Mouse (Mus musculus) skeletal muscle tissue, adult 2 months (tissue): ENCODE measurements at regions not wholly inside any gene's neighbourhood (a gene's known extent, or its start where the extent isn't known, plus 50 kb on each side); places are given as distances from the start of the nearest gene placed in this dataset.

Experiments used
- DNase-seq: peaks from one replicate; pipeline ENCODE4 v3.0.0-alpha.2; 2012; ENCODE audit warnings: low read depth, low spot score

DNA sequence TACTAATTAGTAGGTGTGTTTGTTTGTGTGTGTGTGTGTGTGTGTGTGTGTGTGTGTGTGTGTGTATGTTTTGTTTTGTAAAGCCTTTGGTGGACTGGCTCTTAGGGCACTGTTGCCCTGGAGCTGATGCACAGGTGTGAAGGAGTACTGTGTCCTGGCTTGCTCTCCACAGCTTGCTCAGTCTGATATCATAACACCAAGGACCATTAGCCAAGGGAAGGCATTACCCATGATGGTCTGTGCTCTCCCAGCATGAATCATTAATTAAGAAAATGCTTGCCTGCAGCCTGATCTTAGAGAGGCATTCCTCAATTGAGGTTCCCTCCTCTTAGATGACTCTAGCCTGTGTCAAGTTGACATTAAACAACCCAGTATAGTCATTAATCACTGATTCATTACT lies 54.7 kb downstream of the Spry2 start:
- no peak for DNase-seq

DNA sequence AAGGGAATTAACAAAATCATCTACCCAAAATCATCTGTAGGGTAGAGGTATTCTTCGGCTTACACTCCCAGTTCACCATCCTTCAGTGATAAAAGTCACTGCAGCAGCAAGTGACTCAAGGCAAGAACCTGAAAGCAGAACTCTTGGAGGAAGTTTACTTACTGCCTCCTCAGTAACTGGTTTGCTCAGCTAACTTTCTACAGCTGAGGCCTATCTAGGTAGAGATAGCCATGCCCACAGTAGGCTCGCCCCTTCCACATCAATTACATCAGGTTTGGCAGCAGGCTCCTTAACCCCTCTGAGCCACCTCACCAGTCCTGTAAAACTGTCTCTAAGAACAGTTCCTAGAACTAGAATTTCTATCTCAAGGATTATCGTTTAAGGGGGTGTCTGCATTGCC lies 59.1 kb downstream of the Spry2 start:
- DNase-seq: no peak

DNA sequence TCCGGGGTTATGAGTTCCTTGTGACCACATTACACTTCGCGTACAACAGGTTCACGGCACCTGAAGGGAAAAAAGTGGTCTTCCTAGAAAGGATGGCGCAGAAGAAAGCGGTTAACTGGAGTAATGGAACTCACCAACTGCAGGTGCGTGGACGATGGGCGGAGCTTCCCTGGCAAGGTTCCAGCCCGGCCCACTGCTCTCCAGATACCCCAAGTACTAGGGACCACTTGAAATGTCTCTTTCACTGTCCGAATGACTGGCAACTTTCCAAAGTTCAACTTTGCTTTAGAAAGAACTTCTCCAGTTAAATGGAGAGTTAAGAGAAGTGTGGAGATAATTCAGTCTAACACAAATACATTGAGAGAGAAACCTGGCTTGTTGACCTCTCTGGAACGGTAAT lies 65.9 kb downstream of the Spry2 start:
- no peak for DNase-seq

DNA sequence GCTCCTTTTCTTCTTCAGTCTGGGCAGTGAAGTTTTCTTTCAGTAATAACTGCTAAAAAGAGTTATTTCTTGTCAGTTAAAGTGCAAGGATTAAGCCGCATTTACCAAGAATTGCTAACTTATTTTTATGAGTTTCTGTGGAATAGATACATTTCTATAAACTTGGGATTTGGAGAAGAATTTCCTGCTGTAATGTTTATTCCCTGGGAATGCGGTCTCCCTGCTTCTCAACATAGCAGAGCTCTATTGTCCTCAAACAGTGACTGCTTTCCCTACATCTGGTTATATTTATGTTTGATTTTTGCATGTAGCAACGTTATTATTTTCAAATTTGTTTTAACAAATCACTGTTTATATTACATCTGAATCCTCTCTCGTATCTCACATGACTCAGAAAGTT lies 66.3 kb downstream of the Spry2 start:
- DNase-seq: no peak

- DNase-seq: no peak
Measured at GRCm38 (mm10) chr14:105823129-105823528, 73.5 kb downstream of the Spry2 start.

GRCm38 (mm10) chr14:105822653-105823052 lies 74.0 kb downstream of the Spry2 start:
- DNase-seq: no peak

GRCm38 (mm10) chr14:105819534-105819933 lies 77.1 kb downstream of the Spry2 start:
- DNase-seq: no peak

- DNase-seq: no peak
Measured at GRCm38 (mm10) chr14:105818841-105819240, 77.8 kb downstream of the Spry2 start.

DNA sequence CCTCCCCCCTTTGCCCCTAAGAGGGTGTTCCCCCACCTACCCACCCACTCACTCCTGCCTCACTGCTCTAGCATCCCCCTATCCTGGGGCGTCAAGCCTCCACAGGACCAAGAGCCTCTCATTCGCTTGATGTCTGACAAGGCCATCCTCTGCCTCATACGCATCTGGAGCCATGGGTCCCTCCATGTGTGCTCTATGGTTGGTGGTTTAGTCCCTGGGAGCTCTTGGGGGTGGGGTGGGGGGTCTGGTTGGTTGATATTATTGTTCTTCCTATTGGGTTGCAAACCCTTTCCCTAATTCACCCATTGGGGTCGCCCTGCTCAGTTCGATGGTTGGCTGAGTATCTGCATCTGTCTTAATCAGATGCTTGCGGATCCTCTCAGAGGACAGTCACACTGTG lies 79.1 kb downstream of the Spry2 start:
- DNase-seq: no peak

DNA sequence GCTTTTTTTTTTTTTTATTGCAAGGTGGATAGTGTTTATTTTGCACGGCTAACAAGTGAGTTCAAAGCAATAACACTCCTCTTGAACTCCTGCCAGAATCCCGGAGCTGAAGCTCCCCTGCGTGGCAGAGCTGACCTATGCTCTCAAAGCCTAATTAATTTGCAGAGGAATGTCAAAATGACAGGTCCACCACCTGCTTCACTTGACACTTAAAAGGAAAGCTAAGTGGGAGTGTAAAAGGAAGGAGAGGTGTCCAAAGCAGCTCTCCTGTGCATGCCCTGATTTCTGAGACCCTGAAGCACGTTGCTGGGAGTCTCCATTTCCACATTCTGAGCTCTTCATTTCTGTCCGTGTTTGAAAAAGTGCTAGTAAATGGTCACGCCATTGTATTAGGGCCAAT lies 80.8 kb downstream of the Spry2 start:
- DNase-seq: no peak

- DNase-seq: no peak
Measured at GRCm38 (mm10) chr14:105815281-105815680, 81.3 kb downstream of the Spry2 start.

DNA sequence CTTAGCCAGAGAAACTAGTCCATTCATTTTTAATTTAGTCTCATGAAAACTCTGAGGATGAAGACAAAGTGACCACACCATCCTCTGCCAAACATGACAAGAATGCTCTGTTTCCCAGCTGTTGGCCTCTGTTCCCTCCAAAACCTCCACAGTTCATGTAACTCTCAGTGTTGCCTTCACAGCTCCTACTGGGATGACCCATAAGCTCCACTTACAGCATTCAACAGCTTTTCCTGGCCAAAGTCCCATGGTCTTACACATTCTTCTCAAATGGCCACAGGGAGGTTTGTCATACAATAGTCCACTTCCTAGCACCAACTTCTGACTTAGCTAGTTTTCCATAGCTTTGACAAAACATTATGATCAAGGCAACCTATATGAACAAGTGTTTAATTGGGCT lies 83.0 kb downstream of the Spry2 start:
- no peak for DNase-seq

- no peak for DNase-seq
Measured at GRCm38 (mm10) chr14:105813097-105813496, 83.5 kb downstream of the Spry2 start.

GRCm38 (mm10) chr14:105805762-105806161 lies 90.9 kb downstream of the Spry2 start:
- no peak for DNase-seq

GRCm38 (mm10) chr14:105805362-105805761 lies 91.3 kb downstream of the Spry2 start:
- no peak for DNase-seq

DNA sequence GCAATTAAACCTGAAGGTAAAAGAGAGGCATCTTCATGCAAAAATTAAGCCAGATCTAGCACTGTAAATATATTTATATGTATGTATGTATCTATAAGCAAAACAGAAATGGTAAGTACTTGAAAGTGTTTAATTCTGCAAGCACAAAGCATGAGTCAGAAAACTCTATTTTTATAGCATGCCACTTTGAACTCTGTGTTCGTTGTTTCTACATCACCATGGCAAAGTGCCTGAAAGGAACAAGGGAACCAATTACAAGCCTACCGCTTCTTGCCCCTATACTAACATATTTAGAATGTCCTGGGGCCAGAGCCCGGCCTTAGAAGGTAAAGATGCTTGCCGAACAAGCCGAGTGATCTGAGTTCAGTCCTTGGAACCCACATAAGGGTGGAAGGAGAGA lies 91.9 kb downstream of the Spry2 start:
- no peak for DNase-seq

GRCm38 (mm10) chr14:105803281-105803680 lies 93.3 kb downstream of the Spry2 start:
- no peak for DNase-seq

DNA sequence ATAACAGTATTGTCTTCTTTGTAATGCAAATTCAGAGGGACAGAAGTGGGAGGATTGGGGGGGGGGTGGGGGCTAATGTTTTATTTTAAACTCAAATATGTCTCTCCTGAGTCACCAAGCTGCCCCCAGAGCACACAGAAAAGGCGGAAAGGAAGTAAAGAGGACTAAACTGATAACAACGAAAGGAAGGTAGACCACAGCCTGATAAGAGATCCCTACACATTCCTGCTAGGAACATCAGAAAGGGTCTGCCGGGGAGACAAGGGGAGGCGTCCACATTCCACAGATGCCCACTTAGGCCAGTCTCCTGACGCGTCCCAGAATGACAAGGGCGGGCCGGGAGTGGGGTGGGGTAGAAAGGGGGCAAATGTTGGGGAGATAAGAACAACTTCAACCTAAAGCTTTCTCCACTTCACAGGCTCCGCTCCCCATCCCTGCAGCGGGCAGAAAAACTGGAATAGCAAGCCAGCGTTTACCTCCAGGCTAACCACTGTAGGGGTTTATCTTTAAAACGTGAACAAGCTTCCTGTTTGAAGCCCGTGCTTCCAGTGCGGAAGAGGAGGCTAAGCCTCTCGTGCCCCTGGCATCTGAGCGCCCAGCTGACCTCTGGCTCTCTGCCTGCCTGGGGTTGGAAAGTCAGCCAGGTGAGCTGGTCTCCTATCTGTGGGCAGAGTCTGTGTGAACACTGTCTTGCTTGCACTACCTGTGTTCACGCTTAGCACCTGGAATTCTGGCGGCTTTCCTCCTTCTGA lies 93.9 kb downstream of the Spry2 start:
- DNase-seq: no peak

GRCm38 (mm10) chr14:105800142-105800925 lies 96.3 kb downstream of the Spry2 start:
- DNase-seq: no peak

DNA sequence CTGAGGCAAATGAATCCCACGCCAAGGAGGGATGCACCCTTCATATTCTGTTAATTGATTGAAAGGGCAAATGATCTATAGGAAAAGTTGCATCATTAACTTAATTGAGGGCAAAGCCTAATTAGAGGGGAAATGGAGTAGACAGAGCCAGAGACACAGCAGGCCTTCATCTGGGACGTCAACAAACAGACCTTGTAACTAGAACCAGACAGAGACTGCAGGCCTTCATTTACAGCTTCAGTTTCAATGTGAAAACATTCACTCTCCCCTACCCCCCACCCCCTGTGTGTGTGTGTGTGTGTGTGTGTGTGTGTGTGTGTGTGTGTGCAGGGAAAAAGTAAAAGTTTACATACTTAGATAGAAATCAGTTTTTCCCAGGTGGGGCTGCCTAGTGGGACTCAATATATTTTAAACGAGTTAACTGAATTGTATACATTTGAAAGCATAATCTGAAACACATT lies 97.2 kb downstream of the Spry2 start:
- no peak for DNase-seq

- DNase-seq: no peak
Measured at GRCm38 (mm10) chr14:105793010-105793702, 103.5 kb downstream of the Spry2 start.

DNA sequence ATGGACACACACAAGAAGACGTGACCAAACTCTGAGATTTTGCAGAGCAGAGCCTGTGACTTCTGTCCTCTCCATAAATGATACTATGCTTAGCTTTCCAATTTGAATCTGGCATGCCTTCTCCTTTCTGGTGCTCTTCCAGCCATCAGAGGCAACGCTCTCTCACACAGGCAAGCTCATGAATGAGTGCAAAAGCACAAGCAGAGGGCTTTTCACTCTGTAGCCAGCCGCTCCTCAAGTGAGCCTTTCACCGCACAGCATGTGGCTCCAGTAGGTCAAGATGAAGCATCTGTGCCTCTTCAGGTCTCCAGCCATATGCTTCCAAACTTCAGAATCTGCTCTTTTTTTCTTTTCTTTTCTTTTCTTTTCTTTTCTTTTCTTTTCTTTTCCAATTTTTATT lies 106.2 kb downstream of the Spry2 start:
- DNase-seq: no peak
